Mouse (Mus musculus): Measurements from ENCODE around the gene Gm20379. TPM values are rescaled to one million over a fixed set of nuclear protein-coding genes. Genes with fewer than 3 reads are reported as not detected.

The Gm20379 gene
- total RNA-seq, 2 experiments from 2014 or later: not detected

DNA sequence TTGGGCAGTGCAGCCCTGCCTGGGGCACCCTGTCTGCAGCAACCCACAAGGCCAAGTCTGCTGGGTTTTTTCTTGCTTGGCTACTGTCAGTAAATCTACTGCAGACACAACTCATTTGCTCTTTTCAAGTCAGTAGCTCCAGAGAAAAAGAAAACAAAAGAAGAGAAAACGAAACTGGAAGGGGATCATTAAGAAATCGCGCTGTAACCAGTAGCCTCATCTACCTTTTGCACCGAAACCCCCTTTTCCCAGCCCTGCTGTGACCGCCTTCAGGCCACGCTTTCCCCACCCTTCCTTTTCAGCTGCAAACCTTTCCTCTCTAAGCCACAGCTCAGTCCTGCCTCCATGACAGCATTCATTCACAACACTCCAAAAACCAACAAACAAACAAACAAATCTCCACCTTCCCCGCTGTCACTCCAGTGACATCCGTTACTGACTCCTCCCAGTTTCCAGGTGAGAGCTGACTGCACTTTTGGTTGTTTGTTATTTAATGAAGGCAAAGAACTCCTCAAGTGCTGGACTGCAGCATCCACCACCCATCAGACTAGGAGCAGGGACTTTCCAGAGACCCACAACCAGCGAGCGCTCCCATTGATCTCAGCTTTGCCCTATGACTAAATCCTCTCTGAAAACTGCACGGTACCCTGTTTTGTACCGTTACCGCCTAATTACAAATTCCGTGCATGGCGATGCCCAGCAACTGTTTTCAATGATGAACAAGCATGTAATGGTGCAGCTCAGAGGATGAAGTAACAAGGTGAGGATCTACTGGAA, 26.5 kb downstream of the Gm20379 start:
- intact Hi-C loops (cut with DNase I): no loop called here
- DNase-seq (ENCODE audit: low spot score): no peak

DNA sequence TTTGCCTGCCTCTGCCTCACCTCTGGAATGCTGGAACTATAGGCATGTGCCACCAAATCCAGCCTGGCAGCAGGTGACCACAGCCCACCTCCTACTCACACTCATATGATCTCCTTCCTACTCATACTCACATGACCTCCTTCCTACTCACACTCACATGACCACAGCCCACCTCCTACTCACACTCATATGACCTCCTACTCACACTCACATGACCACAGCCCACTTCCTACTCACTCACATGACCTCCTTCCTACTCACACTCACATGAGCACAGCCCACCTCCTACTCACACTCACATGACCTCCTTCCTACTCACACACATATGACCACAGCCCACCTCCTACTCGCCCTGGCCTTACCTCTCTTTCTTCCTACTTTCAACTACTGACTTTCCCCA, 31.1 kb downstream of the Gm20379 start:
- DNase-seq (ENCODE audit: low spot score): no peak
- intact Hi-C loops (cut with DNase I): loop anchor here (1.0 to 5.0 kb wide), 2 partner anchors 428 to 530 kb away; partner anchors contain the start of gene Zcchc9

DNA sequence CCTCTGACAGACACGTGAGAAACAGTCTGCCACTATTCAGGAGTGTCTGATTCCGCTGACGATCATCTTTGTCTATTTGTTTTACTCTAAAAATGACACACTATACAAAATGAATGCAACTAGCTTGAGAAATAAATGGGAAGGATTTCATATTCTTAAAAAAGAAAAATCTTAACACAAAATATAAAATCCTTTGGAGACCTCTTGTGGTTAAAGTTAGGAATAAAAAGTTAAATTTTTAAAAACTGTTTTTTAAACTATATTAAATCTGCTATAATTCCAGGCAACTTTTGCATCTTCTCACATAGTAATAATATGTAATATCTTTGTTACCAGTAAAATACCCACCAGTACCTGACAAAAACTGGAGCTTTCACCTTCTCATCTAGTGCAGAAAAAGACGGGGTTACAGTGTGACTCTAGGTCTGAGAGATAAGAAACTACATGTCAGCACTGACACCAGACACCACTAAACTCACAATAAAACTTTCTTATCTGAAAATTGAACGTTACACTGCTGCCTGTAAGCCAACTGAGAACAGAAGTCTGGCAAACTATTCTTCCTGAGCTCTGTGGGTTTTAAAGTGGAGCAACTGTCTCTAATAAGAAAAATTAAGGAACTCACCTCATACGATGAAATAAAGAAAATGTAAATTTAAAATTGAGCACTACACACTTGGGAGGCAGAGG, 32.1 kb downstream of the Gm20379 start:
- intact Hi-C loops (cut with DNase I): loop anchor here (1.0 to 5.0 kb wide), 2 partner anchors 429 to 531 kb away; partner anchors contain the start of gene Zcchc9
- DNase-seq (ENCODE audit: low spot score): no peak

DNA sequence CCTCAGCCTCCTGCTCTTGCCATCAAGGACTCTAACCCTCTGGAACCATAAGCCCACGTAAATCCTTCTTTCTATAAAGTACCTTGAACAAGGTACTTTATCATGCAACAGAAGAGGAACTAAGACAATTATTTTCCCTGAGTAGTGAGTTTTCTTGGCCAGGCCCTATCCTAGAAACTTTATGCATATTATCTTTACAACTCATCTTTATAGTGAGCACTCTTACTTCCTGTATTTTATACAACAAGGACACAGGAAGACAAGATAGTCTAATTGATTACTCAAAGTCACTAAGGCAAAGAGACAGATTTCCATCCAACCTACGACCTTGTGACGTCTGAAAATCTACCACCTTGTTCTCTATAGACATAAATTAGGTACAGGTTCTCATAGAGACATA, 34.0 kb downstream of the Gm20379 start:
- intact Hi-C loops (cut with DNase I): loop anchor here (5.0 kb wide), 1 partner anchor 532 kb away; the partner anchor contains the start of gene Zcchc9
- DNase-seq (ENCODE audit: low spot score): no peak

DNA sequence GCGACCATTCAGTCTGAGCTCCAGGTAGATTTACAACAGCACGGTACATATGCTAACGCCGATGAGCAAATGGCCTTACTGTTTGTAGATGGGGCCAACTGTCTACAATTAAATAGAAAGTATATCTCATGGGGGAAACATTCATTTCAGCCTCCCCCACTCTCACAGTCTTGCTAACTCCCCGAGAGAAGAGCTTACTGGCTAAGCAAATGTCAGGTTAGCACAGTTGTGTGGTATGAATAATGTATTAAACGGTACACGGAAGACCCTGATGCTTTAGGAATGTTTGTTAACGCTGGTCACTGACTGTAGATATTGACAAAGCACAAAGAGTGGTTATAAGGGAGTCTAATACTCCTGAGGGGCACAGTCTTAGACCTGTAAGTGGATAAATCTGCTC, 38.3 kb downstream of the Gm20379 start:
- no peak for DNase-seq (ENCODE audit: low spot score)
- intact Hi-C loops (cut with DNase I): no loop called here

DNA sequence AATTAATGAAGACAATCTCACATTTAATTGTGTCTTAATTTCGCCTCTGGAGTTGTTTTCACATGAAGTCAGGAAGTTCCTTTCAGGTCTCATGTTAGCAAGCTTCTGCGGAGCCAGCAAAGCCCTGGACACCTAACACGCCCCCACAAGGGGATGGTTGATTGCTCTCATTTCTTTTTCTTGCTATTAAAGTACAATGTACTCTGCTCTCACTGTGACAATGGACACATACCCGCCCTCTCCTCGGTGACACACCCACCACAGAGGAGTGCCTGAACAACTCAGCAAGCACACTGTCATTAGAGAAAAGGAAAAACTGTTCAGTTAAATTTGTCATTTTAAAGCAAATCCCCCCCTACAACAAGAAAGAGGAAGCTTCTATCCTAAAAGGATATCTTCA, 40.6 kb downstream of the Gm20379 start:
- intact Hi-C loops (cut with DNase I): no loop called here
- DNase-seq (ENCODE audit: low spot score): no peak

DNA sequence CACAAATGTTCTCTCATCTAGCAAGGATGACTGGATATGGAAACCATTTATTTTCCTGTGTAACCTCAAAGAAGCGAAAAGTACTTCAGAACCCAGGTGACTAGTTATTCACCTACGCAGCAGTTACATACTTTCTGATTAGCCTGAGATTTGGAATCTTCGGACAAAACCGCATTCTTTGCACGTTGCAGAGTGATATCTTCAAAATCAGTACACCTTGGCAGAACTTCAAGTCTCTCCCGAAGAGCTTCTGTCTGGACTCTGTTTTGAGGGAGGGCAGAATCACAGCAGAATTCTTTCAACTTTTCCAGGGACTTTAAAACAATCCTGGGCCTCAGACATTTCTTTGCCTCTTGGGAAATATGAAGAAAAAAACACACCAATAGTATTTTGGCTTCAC, 45.3 kb downstream of the Gm20379 start:
- intact Hi-C loops (cut with DNase I): no loop called here
- no peak for DNase-seq (ENCODE audit: low spot score)

DNA sequence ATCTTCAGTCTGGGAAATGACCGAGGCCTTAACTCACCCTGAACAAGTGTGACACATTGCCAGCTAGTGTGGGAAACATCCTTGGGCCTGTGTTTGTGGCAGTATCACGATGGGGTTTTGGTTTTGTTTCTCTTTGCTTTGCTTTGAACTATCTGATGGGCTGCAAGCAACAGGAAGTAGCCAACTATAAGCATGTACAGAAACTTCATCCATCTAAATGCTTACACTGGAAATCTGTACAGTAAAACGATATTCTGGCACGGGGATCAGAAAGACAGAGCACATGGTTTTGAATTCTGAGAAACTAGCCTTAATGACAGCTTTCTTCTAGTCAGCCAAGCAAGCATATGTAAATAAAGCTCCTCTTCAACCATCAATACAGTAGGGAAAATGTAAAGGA, 48.2 kb downstream of the Gm20379 start:
- no peak for DNase-seq (ENCODE audit: low spot score)
- intact Hi-C loops (cut with DNase I): no loop called here

DNA sequence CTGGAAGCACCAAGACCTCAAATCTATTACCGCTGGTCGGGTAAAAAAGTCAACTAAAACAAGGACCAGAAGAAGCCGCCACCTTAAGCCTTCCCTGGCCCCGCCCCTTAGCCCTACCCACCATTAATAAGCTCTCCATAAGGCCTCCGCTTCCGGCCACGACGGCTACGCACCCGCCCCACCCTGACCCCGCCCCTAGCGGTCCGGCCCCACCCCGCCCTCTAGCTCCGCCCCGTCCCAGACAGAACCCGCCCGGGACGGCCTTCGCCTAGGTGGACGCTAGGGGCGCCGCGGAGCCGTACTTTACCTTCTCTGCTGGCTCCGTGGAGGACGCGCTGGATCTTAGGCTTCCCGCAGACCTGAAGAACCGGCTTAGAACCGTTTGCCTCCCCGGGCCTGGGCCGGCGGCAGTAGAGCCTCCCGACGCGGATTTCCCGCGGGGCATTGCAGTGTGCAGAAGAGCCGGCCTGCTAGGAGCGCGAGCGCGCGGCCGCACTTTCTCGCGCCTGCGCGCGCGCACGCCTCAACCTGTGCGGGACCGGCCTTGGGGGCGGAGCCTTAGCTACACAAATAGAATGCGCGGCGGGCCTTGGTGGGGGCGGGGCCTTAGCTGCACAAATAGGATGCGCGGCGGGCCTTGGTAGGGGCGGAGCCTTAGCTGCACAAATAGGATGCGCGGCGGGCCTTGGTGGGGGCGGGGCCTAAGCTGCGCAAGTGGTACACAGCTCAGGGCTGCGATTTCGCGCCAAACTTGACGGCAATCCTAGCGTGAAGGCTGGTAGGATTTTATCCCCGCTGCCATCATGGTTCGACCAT, 48.9 kb downstream of the Gm20379 start, which contains the start of the genes Dhfr and Msh3:
Dhfr (plus strand) TSS at position 271 of the 816 bp plus-strand sequence.
Msh3 (minus strand) TSS at position 548 of the 816 bp plus-strand sequence.
- peak; percentile 92 for DNase-seq (ENCODE audit: low spot score)
- intact Hi-C loops (cut with DNase I): loop anchor here (5.0 kb wide), 1 partner anchor 388 kb away; no protein-coding TSS in a partner anchor

DNA sequence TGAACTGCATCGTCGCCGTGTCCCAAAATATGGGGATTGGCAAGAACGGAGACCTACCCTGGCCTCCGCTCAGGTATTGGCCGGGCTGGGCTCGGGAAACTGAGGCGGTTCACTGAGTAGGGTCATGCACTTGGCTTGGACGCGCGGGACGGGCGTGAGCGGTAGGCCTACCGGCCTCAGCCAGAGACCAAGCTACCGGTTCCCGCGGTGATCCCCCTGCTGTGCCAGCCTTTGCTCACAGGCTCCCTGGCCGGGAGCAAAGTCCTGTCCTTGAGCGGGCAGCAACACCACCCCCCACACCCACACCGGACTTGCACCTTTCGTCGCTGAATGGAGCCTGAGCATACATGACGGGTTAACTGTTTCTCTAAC, 49.5 kb downstream of the Gm20379 start:
- no peak for DNase-seq (ENCODE audit: low spot score)
- intact Hi-C loops (cut with DNase I): loop anchor here (5.0 kb wide), 1 partner anchor 387 kb away; no protein-coding TSS in a partner anchor

DNA sequence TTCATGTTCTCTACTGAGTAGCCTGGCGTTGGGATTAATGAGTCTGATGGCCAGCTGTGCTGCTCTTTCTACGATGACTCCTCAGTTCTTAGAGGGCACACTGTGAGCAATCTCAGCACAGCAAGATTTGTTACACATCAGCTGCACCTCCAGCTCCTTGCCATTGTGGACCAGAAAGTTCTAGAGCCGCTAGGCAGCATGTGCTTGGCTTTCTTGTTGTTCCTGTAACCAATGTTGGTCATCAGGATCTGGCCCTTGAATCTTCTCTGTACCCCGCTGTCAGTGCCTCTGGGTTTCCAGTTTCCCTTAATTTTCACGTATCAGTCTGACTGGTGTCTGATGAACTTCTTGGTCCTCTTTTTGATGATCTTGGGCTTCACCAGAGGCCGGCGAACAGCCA, 50.6 kb downstream of the Gm20379 start:
- no peak for DNase-seq (ENCODE audit: low spot score)
- intact Hi-C loops (cut with DNase I): loop anchor here (2.0 to 5.0 kb wide), 2 partner anchors 126 to 386 kb away; no protein-coding TSS in a partner anchor

Other genes with a start within 250 kb of the Gm20379 start
- 1 to 10 TPM; 6.0 to 6.9 TPM for gene Rasgrf2, start 174.3 kb upstream of the Gm20379 start, total RNA-seq (2021)
- gene Dhfr, start 48.7 kb downstream of the Gm20379 start, total RNA-seq (2021): under 1 TPM; 0.61 to 0.96 TPM
- gene Msh3, start 49.0 kb downstream of the Gm20379 start, total RNA-seq (2021): 10 to 100 TPM in 1 of 2 experiments, 1 to 10 TPM in 1; 8.0 to 10.3 TPM
- gene Ankrd34b, start 119.9 kb downstream of the Gm20379 start, total RNA-seq (2021): not detected
- 1 to 10 TPM; 1.9 to 2.2 TPM for gene Fam151b, start 178.0 kb downstream of the Gm20379 start, total RNA-seq (2021)
- 10 to 100 TPM; 12.2 to 14.2 TPM for gene Zfyve16, start 224.9 kb downstream of the Gm20379 start, total RNA-seq (2021)

All from heart, postnatal 25 days (tissue).